Mouse (Mus musculus): Measurements from ENCODE around the gene Nfx1.
A peak's percentile ranks its signal among the peaks of the same experiment; 100 is the strongest.
"Not testable (repeated sequence)": the region's sequence is repeated elsewhere in the genome, so short reads cannot be mapped to it uniquely, and the experiment has no call there.

Nfx1 gene

GRCm38 (mm10) chr4:40970842-40971701 lies at the start of gene Nfx1:
Nfx1 (plus strand) TSS chr4:40970906.
- DNase-seq = peak; percentile 97 to 98

- no peak for DNase-seq
Measured at GRCm38 (mm10) chr4:40921288-40921687, 49.4 kb upstream of the Nfx1 start.

GRCm38 (mm10) chr4:40923087-40923651 lies 47.5 kb upstream of the Nfx1 start:
- DNase-seq = no peak

GRCm38 (mm10) chr4:40925568-40925967 lies 45.1 kb upstream of the Nfx1 start:
- DNase-seq = no peak

GRCm38 (mm10) chr4:40929046-40929445 lies 41.7 kb upstream of the Nfx1 start:
- no peak for DNase-seq

- DNase-seq = no peak
Measured at GRCm38 (mm10) chr4:40933694-40934093, 37.0 kb upstream of the Nfx1 start.

- DNase-seq = not testable (repeated sequence)
Measured at GRCm38 (mm10) chr4:40934369-40934768, 36.3 kb upstream of the Nfx1 start.

GRCm38 (mm10) chr4:40936175-40936839 lies 34.4 kb upstream of the Nfx1 start:
- DNase-seq = peak; percentile 15 to 22

GRCm38 (mm10) chr4:40938793-40939192 lies 31.9 kb upstream of the Nfx1 start:
- no peak for DNase-seq

GRCm38 (mm10) chr4:40943651-40944050 lies 27.1 kb upstream of the Nfx1 start:
- no peak for DNase-seq

- no peak for DNase-seq
Measured at GRCm38 (mm10) chr4:40946516-40947121, 24.1 kb upstream of the Nfx1 start.

- DNase-seq = no peak
Measured at GRCm38 (mm10) chr4:40947565-40948159, 23.0 kb upstream of the Nfx1 start.

- peak; percentile 96 to 97 for DNase-seq
Measured at GRCm38 (mm10) chr4:40948160-40948708, 22.5 kb upstream of the Nfx1 start, which contains the start of the genes Bag1 and Chmp5. Bag1 (minus strand) TSS chr4:40948294. Chmp5 (plus strand) TSS chr4:40948407.

- no peak for DNase-seq
Measured at GRCm38 (mm10) chr4:40953521-40953920, 17.2 kb upstream of the Nfx1 start.

- no peak for DNase-seq
Measured at GRCm38 (mm10) chr4:40955942-40956341, 14.8 kb upstream of the Nfx1 start.

GRCm38 (mm10) chr4:40963536-40963935 lies 7.2 kb upstream of the Nfx1 start:
- no peak for DNase-seq

- no peak for DNase-seq
Measured at GRCm38 (mm10) chr4:40969161-40969560, 1.5 kb upstream of the Nfx1 start.

- peak in 1 of 2 experiments; percentile 9 for DNase-seq
Measured at GRCm38 (mm10) chr4:40969781-40970591, 720 bp upstream of the Nfx1 start.

GRCm38 (mm10) chr4:40970592-40970841 lies 189 bp upstream of the Nfx1 start:
- no peak for DNase-seq

- DNase-seq = peak in 1 of 2 experiments; percentile 28
Measured at GRCm38 (mm10) chr4:40971744-40972143, 1.0 kb downstream of the Nfx1 start.

- DNase-seq = no peak
Measured at GRCm38 (mm10) chr4:40974011-40974410, 3.3 kb downstream of the Nfx1 start.

- DNase-seq = no peak
Measured at GRCm38 (mm10) chr4:40975678-40976077, 5.0 kb downstream of the Nfx1 start.
